Mouse (Mus musculus): ENCODE measurements at regions not wholly inside any gene's neighbourhood (a gene's known extent, or its start where the extent isn't known, plus 50 kb on each side); places are given as distances from the start of the nearest gene placed in this dataset.
A peak's percentile ranks its signal among the peaks of the same experiment; 100 is the strongest.

- DNase-seq: no peak
Measured at GRCm38 (mm10) chr1:88907766-88908463, 162.3 kb upstream of the Sh3bp4 start.

DNA sequence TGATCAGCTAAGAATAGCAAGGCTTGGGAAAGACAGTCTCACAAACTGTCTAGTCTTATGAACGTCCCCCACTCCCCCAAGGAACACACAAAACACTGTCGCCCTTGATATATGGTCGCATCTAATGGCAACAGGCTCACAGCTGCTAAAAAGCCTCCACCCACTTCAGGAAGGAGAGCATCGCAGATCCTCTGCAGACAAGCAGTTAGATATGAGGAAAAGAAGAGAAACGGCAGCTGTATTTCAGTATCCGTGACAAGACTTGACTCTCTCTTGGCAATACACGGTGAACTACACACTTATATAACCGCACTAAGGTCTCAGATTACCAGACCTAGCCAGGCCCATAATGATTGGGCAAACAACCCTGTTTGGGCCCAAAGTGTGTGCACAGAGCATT lies 161.5 kb upstream of the Sh3bp4 start:
- DNase-seq: no peak

- no peak for DNase-seq
Measured at GRCm38 (mm10) chr1:88909314-88909713, 160.9 kb upstream of the Sh3bp4 start.

- no peak for DNase-seq
Measured at GRCm38 (mm10) chr1:88909864-88910573, 160.2 kb upstream of the Sh3bp4 start.

DNA sequence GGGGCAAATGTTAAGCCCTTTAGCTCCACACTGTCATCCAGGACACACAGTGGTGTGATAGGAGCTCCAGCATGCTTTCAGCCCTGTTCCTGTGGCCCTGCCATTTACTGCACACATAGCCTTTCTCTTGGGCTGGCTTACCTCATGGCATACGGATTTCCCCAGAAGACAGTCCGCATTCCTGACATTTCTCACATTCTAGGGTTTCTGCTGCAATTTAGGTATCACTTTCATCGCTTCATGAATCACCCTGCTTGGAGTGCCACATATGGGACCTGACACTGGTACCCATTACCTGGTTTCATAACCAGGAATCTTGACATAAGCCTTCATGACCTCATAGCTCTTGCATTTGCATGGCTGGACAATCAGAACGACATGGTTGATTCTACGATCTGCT lies 158.5 kb upstream of the Sh3bp4 start:
- no peak for DNase-seq

DNA sequence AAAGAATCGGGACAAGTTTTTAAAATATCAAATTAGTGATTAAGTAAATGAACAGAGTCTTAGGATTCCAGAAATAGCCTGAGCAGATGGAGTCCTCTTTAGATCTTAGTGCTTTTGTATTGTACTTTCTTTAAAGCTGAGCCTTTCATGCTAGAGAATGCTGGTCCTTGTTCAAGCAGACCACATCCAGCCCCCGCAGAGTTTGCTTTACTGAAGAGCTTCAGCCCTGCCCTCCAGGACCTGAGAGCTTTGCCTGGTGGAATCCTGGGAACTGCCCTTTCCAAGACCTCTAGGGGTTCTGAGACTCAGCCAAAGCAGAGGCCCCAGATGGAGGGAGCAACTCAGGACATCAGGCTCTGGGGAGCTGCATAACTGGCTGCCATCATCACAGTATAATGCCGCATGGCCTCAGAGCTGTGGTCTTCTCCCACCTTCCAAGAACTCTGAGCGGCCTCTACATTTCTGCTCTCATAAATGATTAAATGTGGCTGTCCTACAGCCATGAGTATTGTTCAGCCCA lies 153.6 kb upstream of the Sh3bp4 start:
- DNase-seq: no peak

DNA sequence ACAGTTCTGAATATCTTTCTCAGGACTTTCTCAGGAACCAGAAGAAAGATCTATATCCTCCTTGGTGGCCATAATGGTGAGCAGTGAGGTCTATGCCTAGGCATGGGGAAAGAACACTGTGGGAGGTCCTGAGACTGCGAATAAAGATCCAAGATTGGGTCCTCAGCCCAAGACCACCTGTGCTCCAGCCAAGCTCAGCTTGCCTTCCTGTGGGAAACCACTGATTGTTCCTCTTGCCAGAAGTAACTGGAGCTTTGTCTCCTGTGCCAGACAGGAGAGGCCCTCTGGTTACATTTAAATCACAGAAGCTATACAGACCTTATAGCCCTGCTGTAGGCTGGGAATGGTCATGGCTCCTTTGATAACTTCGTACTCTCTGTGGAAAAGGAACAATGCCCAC lies 148.8 kb upstream of the Sh3bp4 start:
- no peak for DNase-seq

- no peak for DNase-seq
Measured at GRCm38 (mm10) chr1:88923791-88924581, 146.2 kb upstream of the Sh3bp4 start.

GRCm38 (mm10) chr1:88935191-88935590 lies 135.0 kb upstream of the Sh3bp4 start:
- DNase-seq: no peak

GRCm38 (mm10) chr1:88935779-88936178 lies 134.4 kb upstream of the Sh3bp4 start:
- DNase-seq: no peak

DNA sequence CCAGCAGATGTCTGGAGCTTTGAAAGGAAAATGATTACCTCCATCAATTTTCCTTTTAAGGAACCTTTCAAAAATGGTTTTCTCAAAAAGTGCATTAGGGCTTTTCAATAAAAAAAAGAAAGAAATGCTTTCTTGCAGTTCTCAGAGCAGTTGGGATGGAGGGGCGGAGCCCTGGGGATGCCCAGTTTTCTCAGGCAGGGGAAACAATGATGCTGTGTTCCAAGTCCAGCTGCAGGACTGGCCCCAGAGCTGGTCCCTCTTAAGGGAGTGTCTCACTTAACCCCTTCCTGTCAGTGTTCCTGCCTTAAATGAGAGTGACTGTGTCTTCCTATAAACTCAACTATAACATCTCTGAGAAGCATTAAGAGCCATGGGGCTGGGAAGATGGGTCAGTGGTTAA lies 132.9 kb upstream of the Sh3bp4 start:
- DNase-seq: no peak

- no peak for DNase-seq
Measured at GRCm38 (mm10) chr1:88938458-88938857, 131.8 kb upstream of the Sh3bp4 start.

- no peak for DNase-seq
Measured at GRCm38 (mm10) chr1:88943039-88943438, 127.2 kb upstream of the Sh3bp4 start.

DNA sequence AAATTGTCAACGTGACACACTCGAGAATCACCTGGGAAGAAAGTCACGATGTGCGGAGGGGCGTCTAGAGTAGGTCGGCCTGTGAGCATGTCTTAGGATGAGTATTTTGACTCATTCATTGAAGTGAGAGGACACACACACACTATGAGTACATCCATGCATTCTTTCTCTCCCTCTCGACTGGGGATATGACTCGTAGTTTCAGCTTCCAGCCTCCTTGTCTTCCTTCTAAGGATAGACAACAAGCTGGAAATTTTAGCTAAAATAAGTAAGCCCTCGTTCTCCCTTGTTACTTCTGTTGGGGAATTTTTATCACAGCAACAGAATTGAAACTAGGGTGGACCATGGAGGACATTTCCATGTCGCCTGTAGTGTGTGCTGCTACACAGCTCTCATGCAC lies 124.3 kb upstream of the Sh3bp4 start:
- DNase-seq: no peak

DNA sequence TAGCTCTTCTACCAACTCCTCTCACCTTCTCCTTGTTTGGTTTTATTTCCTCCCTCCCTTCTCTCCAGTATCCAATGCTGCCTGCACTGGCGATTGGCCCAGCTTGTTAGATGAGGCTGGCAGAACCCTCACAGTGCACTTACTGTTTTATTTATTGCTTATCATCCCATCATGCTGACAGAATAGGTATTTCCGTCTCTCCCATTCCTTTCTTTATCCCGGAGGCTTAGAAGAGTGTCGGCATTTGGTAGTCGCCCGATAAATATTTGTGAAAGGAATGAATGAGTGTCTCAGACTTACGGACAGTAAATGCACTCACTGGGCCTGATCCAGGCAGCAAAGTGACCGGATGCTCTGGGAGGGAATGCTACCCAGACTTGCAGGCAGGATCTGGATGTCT lies 123.8 kb upstream of the Sh3bp4 start:
- no peak for DNase-seq

GRCm38 (mm10) chr1:88949911-88950310 lies 120.3 kb upstream of the Sh3bp4 start:
- DNase-seq: no peak

- peak; percentile 57 to 62 for DNase-seq
Measured at GRCm38 (mm10) chr1:88953516-88953915, 116.7 kb upstream of the Sh3bp4 start.

DNA sequence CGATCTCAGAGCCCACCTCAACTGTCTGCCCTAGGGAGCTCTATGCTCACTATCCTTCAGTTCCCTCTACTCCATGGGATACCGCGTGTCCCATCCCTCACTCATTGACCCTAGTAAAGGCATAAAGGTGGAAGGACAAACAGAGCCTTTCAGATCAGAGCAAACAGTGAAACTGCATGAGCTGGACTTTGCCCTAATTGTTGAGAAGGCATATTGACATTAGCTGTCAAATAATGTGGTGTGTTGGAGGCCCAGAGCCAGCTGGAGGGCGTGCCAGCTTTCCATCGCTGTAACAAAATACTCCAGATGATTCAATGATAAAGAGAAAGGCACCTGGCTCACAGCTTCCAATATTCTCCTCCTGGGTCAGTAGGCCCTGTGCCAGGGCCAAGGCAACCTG lies 115.4 kb upstream of the Sh3bp4 start:
- DNase-seq: no peak

DNA sequence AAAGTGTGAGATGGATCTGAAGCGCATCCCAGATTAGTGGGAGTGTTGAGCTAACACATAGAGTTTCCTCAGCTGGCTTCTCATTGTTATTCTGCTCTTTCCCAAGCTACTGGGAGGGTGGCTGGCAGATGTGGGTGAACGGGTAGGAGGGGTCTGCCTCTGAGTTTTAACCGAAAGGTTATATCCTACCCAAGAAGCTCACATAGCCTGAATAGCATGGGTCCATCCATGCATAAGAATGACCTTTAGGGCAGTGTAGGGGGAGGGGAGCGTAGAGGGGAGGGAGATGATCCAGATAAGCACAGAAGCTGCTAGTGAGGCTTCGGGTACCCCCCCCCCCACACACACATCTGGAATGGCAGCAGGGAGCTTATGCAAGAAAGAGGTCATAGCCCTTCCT lies 113.2 kb upstream of the Sh3bp4 start:
- DNase-seq: no peak

- DNase-seq: no peak
Measured at GRCm38 (mm10) chr1:88959715-88960114, 110.5 kb upstream of the Sh3bp4 start.

DNA sequence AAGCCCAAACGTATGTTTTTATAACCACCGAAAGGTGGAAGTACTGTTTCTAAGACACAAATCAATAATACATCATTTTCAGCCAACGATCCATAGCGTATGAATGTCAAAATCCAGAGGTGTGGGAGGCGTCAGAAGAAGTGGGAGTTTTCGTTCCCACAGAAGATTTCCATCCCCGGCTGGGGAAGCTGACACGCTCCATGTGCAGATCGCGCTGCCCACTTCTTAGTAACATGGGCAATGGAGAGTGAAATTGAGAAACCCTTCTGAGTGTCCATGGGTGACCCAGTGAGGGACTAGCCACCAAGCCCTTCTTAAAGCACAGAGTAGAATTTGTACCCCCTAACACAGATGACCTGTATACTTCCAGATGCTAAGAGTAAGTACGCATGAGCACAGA lies 110.1 kb upstream of the Sh3bp4 start:
- no peak for DNase-seq

- no peak for DNase-seq
Measured at GRCm38 (mm10) chr1:88964045-88964747, 106.0 kb upstream of the Sh3bp4 start.

GRCm38 (mm10) chr1:88966416-88966815 lies 103.8 kb upstream of the Sh3bp4 start:
- no peak for DNase-seq

Measured in cerebellum, postnatal 36 days (tissue).